In genomic region chr4:149546797-149547444, GRCm38 (mm10) we compare ENCODE assay signal across 26 mouse cellular contexts. TPM values are rescaled to one million over a fixed set of nuclear protein-coding genes. Genes with fewer than 3 reads are reported as not detected.
DNase-seq lines count a peak whose midpoint lies in the region; ATAC-seq and TF ChIP-seq lines count a peak whose summit lies in the region.
"Had no signal": no experiment of that assay in that cellular context is flagged by ENCODE, and none has a peak within 500 bp of the region (broad histone marks: within the 10 kb centered on the region; RNA-seq: fewer than 3 reads in every experiment).

No protein-coding gene starts in this region.

- TF ChIP-seq POLR2A in liver, adult 2 months (IDR thresholded peaks at IDR 0.05; ENCODE audit: extremely low read depth, insufficient read depth, low read length): no peak

- ATAC-seq in liver, embryonic 14.5 days (ENCODE audit: insufficient read depth): peak; percentile 64
- no peak; the same call in 1 of the 2 replicates for ATAC-seq in stomach, embryonic 16.5 days (ENCODE audit: insufficient read depth, low FRiP score)
- ATAC-seq in cerebellum, adult (ENCODE audit: insufficient number of reproducible peaks, low FRiP score, low TSS enrichment): no peak
- ATAC-seq: forebrain, embryonic 14.5 days; midbrain, embryonic 15.5 days had no signal

- no peak overlapping the region for H3K4me3 ChIP-seq in liver, adult 2 months (ENCODE audit: insufficient read depth, low read depth, low read length)
- no peak overlapping the region for H3K4me3 ChIP-seq in liver, embryonic 14.5 days (ENCODE audit: insufficient read depth in 1 of 2, low read depth in 2 of 2, low read length in 2 of 2)
- H3K4me3 ChIP-seq in stomach, embryonic 16.5 days (replicated peaks; ENCODE audit: low read length): no peak overlapping the region
- H3K4me3 ChIP-seq: embryonic facial prominence, embryonic 15.5 days; gastrocnemius, adult 2 months; limb, embryonic 10.5 days; megakaryocyte, embryonic 14.5 days; midbrain, embryonic 15.5 days; myocyte; neural tube, embryonic 13.5 days had no signal

- no peak overlapping the region for H3K9ac ChIP-seq in liver, adult 2 months (ENCODE audit: low read depth, low read length)
- H3K9ac ChIP-seq in liver, embryonic 14.5 days (replicated peaks): no peak overlapping the region
- H3K9ac ChIP-seq in stomach, embryonic 16.5 days (ENCODE audit: low read length): no peak overlapping the region
- H3K9ac ChIP-seq: embryonic facial prominence, embryonic 15.5 days; hindbrain, embryonic 14.5 days; midbrain, embryonic 15.5 days; neural tube, embryonic 13.5 days had no signal

- no peak overlapping the region for H3K27ac ChIP-seq in liver, adult 2 months (replicated peaks; ENCODE audit: insufficient read depth, low read depth, low read length)
- no peak overlapping the region for H3K27ac ChIP-seq in liver, embryonic 14.5 days
- H3K27ac ChIP-seq in stomach, embryonic 16.5 days (ENCODE audit: low read length): peak overlapping the region; percentile 50
- H3K27ac ChIP-seq: embryonic facial prominence, embryonic 15.5 days; gastrocnemius, adult 2 months; hindbrain, embryonic 14.5 days; kidney, postnatal 0 days; limb, embryonic 10.5 days; midbrain, embryonic 15.5 days; neural tube, embryonic 13.5 days had no signal

- no peak for TF ChIP-seq EP300 in liver, embryonic 14.5 days (IDR thresholded peaks at IDR 0.05; ENCODE audit: low read depth)

- no peaks in the 10 kb centered on the region for H3K27me3 ChIP-seq in liver, adult 2 months (ENCODE audit: control insufficient read depth, insufficient read depth, low read length)
- no peaks in the 10 kb centered on the region for H3K27me3 ChIP-seq in liver, embryonic 14.5 days (ENCODE audit: control insufficient read depth, insufficient read depth, low read length)
- H3K27me3 ChIP-seq in stomach, embryonic 16.5 days (ENCODE audit: control insufficient read depth, insufficient read depth, low read length): no peaks in the 10 kb centered on the region
- H3K27me3 ChIP-seq: embryonic facial prominence, embryonic 15.5 days; midbrain, embryonic 15.5 days; neural tube, embryonic 13.5 days had no signal

- peaks cover 4% of the 10 kb centered on the region; the same call in 1 of the 2 replicates for H3K4me1 ChIP-seq in liver, adult 2 months (ENCODE audit: control insufficient read depth, insufficient read depth, low read length)
- H3K4me1 ChIP-seq in liver, embryonic 14.5 days (replicated peaks; ENCODE audit: control insufficient read depth in 2 of 2, insufficient read depth in 2 of 2, low read length in 1 of 2): no peaks in the 10 kb centered on the region
- H3K4me1 ChIP-seq in stomach, embryonic 16.5 days (ENCODE audit: control insufficient read depth, insufficient read depth, low read length): 0 out of 2 replicates have a peak, but pooled peaks cover 3% of the 10 kb centered on the region

- H3K9me3 ChIP-seq in liver, embryonic 14.5 days (ENCODE audit: control insufficient read depth, low read length): no peaks in the 10 kb centered on the region
- no peaks in the 10 kb centered on the region for H3K9me3 ChIP-seq in stomach, embryonic 16.5 days (replicated peaks; ENCODE audit: control insufficient read depth, low read length)
- H3K9me3 ChIP-seq: embryonic facial prominence, embryonic 15.5 days; limb, embryonic 10.5 days; megakaryocyte, embryonic 14.5 days; midbrain, embryonic 15.5 days; neural tube, embryonic 13.5 days had no signal

- TF ChIP-seq CTCF in liver, adult 2 months (IDR thresholded peaks at IDR 0.05; ENCODE audit: low read depth, low read length): no peak
- no peak for TF ChIP-seq CTCF in liver, embryonic 14.5 days (IDR thresholded peaks at IDR 0.05; ENCODE audit: low read depth)

- H3K4me2 ChIP-seq in liver, embryonic 14.5 days (ENCODE audit: low read depth): no peak overlapping the region
- H3K4me2 ChIP-seq in stomach, embryonic 16.5 days (ENCODE audit: low read depth, low read length): no peak overlapping the region
- H3K4me2 ChIP-seq: embryonic facial prominence, embryonic 15.5 days; hindbrain, embryonic 14.5 days; midbrain, embryonic 15.5 days; neural tube, embryonic 13.5 days had no signal

- H3K79me2 ChIP-seq in liver, adult 2 months (ENCODE audit: control insufficient read depth, insufficient read depth, low read length): no peaks in the 10 kb centered on the region

- peak; percentile 80 for DNase-seq in liver, adult 2 months (ENCODE audit: extremely low read depth, low read depth, low spot score)
- no peak for DNase-seq in liver
- peak; percentile 49 for DNase-seq in c-Kit-positive CD71-positive TER-119-positive erythroid progenitor cells, embryonic 14.5 days (ENCODE audit: low spot score)
- DNase-seq in liver, embryonic 14.5 days (ENCODE audit: low read depth in 3 of 3, low spot score in 3 of 3): peak in 2 of 3 experiments; percentile 40 to 42
- DNase-seq in urinary bladder, postnatal 36 days (ENCODE audit: low spot score in 2 of 2): no peak
- DNase-seq in right cerebral cortex, postnatal 25 days: no peak
- DNase-seq: adrenal gland, postnatal 14 days; cerebellum, adult 11 months; cerebellum, postnatal 14 days; gastrocnemius, adult 2 months; heart, postnatal 36 days; kidney, adult 2 months; layer of hippocampus, adult 9-11 months; lung, postnatal 36 days; thymus, postnatal 14 days had no signal

- WGBS in liver, adult 2 months: 36% methylated on average over 9 of the region's 9 CpGs
- 63% methylated on average over 9 of the region's 9 CpGs for WGBS in liver, embryonic 14.5 days (ENCODE audit: insufficient replicate concordance)
- WGBS in stomach, embryonic 16.5 days: 78% methylated on average over 9 of the region's 9 CpGs

- no peaks in the 10 kb centered on the region for H3K36me3 ChIP-seq in liver, adult 2 months (ENCODE audit: control insufficient read depth, insufficient read depth, low read length)
- H3K36me3 ChIP-seq in liver, embryonic 14.5 days (replicated peaks; ENCODE audit: control insufficient read depth, insufficient read depth, low read depth): no peaks in the 10 kb centered on the region
- 0 out of 2 replicates have a peak, but pooled peaks cover 3% of the 10 kb centered on the region for H3K36me3 ChIP-seq in stomach, embryonic 16.5 days (ENCODE audit: control insufficient read depth, insufficient read depth, low read length)

RNA-seq across cellular contexts. Expression of gene Ctnnbip1, which starts 28.9 kb away (rescaled TPM):
- total RNA-seq in liver, adult 2 months (2014; rRNA removed): 4.9 and 6.6 TPM in 2 replicates
- polyA plus RNA-seq in liver, adult 2 months (2012; rRNA removed): 9.7 and 9.9 TPM in 2 replicates
- polyA plus RNA-seq in liver, embryonic 14.5 days (2012; rRNA removed): 1.5 and 2.2 TPM in 2 replicates
- polyA plus RNA-seq in liver, embryonic 14.5 days (2014; fragmentation: Nextera tagmentation; extraction: Ambion mirVana): 4.0 and 4.2 TPM in 2 replicates
- 56.2 and 57.3 TPM in 2 replicates for polyA plus RNA-seq in stomach, embryonic 16.5 days (2015; fragmentation: Nextera tagmentation; extraction: Ambion mirVana)

RNA-seq across cellular contexts. Expression of gene Clstn1, which starts 39.3 kb away (rescaled TPM):
- total RNA-seq in liver, adult 2 months (2014; rRNA removed): 2.3 and 2.8 TPM in 2 replicates
- 1.4 and 1.5 TPM in 2 replicates for polyA plus RNA-seq in liver, adult 2 months (2012; rRNA removed)
- polyA plus RNA-seq in liver, embryonic 14.5 days (2012; rRNA removed): 1.2 and 1.3 TPM in 2 replicates
- 1.4 and 1.6 TPM in 2 replicates for polyA plus RNA-seq in liver, embryonic 14.5 days (2014; fragmentation: Nextera tagmentation; extraction: Ambion mirVana)
- polyA plus RNA-seq in stomach, embryonic 16.5 days (2015; fragmentation: Nextera tagmentation; extraction: Ambion mirVana): 14.7 and 14.9 TPM in 2 replicates

Comparison
In these comparisons a context has a peak if more than half of its experiments do, and no peak if none do; other contexts are left out.
1. DNase-seq: peak in liver, adult 2 months (single experiment), c-Kit-positive CD71-positive TER-119-positive erythroid progenitor cells, embryonic 14.5 days (single experiment) and liver, embryonic 14.5 days (2 of 3); none in liver (single experiment), urinary bladder, postnatal 36 days (0 of 2) and right cerebral cortex, postnatal 25 days (single experiment).